Mouse (Mus musculus): ENCODE data around the gene Psmd11. TPM values are rescaled to one million over a fixed set of nuclear protein-coding genes. Genes with fewer than 3 reads are reported as not detected.
"Not testable (repeated sequence)": the region's sequence is repeated elsewhere in the genome, so short reads cannot be mapped to it uniquely, and the experiment has no call there.

Gene Psmd11
- total RNA-seq (2022): 100 to 1,000 TPM in 1 of 4 experiments, 10 to 100 TPM in 3; 93.9 to 105 (median 97.8) TPM

GRCm38 (mm10) chr11:80428381-80429008, at the start of gene Psmd11:
TSS of gene Psmd11 (plus strand) at chr11:80428615.
- peak; percentile 76 to 97 for DNase-seq (ENCODE audit: low spot score in 2 of 2)

DNA sequence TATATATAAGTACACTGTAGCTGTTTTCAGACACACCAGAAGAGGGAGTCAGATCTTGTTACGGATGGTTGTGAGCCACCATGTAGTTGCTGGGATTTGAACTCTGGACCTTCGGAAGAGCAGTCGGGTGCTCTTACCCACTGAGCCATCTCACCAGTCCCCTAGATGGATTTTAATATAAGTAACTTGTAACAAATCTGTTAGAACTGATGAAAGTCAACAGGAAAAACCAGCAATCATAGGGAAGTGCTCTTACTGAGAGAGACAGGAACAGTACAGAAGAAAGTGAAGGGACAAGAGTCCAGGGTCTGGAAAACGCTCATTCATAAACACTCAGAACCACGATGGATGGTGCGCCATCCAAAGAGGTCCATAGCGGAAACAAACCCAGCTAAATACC, 49.2 kb upstream of the Psmd11 start:
- DNase-seq (ENCODE audit: low spot score in 2 of 2): not testable (repeated sequence)

- DNase-seq (ENCODE audit: low spot score in 2 of 2): peak in 1 of 2 experiments; percentile 28
These were observed 45.8 kb upstream of the Psmd11 start for GRCm38 (mm10) chr11:80382626-80383018.

DNA sequence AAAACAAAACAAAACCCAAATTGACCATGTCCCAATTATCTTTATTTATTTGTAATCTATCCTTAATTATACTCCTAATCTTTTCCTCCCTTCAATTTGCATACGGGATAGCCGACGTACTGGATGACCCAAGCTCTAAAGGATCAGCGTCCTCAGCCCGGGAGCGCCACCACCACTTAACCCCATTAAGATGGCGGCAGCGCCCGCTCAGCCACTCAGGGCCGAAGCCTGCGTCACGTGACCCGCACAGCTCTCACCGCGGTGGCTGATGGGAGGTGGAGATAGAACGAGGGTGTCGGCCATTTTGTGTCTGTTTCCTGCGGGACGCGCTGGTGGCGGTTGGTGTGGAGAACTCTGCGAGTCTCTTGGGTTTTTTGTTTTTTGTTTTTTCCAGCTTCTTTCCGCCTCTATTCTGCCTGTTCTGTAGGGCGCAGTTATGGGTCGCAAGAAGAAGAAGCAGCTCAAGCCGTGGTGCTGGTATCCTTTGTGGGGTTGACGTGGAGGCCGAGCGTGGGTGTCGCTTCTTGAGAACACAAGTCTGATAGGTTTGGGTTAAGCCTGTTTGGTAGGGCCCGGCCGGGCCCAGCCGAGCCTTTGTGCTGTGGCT, 45.3 kb upstream of the Psmd11 start, which contains the start of gene Zfp207:
Zfp207 (plus strand) TSS at position 261 of the 607 bp plus-strand sequence.
- peak; percentile 94 to 95 for DNase-seq (ENCODE audit: low spot score in 2 of 2)

GRCm38 (mm10) chr11:80383626-80384046, 44.8 kb upstream of the Psmd11 start:
- no peak for DNase-seq (ENCODE audit: low spot score in 2 of 2)

DNA sequence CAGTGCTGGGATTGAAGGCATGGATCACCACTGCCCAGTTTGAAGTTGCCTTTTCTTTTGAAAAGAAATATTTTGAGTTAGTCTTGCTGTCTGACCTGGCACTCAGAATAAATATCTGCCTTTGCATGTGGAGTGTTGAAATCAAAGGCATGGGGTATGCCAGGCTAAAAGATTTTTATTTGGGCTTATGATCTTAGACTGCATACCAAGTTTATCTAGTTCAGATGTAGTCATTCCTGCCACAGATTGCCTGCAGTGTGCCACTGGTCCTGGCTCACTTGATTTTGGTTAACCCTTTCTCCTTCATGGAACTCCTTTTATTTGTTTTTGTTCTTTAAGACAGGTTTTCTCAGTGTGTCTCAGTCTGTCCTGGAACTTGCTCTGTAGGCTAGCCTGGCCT, 44.0 kb upstream of the Psmd11 start:
- no peak for DNase-seq (ENCODE audit: low spot score in 2 of 2)

DNA sequence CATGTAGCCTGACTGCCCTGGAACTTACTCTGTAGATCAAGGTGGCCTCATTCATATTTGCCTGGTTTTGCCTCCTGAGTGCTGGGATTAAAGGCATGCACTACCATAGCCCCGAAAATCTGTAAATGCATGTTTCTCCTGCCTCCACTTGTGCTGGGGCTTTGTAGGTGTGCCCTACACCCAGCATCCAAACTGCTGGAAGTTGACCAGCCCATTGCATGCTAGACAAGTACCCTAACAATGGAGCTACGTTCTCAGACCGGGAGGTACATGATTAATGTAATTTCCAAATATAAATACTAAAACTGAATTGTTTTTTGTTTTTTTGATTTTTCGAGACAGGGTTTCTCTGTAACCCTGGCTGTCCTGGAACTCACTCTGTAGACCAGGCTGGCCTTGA, 43.4 kb upstream of the Psmd11 start:
- DNase-seq (ENCODE audit: low spot score in 2 of 2): no peak

- no peak for DNase-seq (ENCODE audit: low spot score in 2 of 2)
These were observed 41.6 kb upstream of the Psmd11 start for GRCm38 (mm10) chr11:80386790-80387189.

DNA sequence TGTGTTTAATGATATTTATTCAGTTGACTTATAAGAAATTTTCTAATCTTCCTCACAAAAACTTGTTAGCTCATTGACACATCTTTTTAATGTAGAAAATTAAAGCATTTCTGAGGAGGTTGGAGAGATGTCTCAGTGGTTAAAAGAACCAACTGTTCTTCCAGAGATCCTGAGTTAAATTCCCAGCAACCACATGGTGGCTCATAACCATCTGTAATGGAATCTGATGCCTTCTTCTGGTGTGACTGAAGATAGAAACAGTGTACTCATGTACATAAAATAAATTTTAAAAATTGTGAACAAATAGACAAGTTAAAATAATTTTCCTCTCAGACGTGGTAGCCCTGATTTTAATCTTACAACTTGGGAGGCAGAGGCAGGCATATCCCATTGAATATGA, 38.5 kb upstream of the Psmd11 start:
- DNase-seq (ENCODE audit: low spot score in 2 of 2): no peak

DNA sequence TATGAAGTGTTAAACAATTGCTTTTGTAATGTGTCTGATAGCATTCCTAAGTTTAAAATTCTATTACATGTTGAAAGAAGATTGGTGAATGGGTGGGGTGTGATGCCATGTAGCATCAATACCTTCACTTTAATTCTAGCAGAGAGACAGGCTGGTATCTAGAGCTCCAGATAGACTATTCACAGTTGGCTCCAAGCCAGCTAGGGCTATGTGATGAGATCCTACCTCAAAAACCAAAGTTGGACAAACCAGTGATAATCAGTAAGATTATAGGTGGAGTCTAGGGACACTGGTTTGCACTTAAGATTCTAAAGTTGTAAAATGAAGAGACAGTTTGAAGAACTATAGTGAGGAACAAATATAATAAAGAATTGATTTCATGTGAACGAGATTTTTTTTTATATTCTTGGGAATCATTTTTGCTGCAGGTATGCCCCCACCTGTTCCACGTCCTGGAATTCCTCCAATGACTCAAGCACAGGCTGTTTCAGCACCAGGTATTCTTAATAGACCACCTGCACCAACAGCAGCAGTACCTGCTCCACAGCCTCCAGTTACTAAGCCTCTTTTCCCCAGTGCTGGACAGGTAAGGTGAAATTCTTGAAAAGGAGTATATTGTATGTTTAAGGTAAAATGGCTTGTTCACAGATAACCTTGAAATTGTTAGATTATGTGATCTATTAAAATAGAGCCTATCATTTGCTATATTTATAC, 36.9 kb upstream of the Psmd11 start:
- no peak for DNase-seq (ENCODE audit: low spot score in 2 of 2)

DNA sequence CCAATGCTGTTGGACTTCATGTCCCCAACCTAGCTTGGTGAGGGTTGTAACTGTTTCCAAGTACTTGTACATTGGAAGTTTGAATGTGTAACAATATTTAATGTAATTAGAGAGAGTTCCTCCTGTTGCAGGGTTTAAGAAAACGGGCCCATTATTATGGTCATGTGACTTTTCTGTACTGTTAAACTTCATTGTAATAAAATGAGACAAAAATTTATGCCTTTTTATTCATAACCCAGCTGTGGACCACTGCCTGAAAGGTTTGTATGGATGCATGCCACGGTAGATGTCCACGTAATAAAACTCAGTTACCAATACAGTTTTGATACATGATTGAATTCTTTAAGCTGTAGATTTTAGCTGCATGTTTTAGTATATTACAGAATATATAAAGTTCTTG, 32.5 kb upstream of the Psmd11 start:
- DNase-seq (ENCODE audit: low spot score in 2 of 2): no peak

DNA sequence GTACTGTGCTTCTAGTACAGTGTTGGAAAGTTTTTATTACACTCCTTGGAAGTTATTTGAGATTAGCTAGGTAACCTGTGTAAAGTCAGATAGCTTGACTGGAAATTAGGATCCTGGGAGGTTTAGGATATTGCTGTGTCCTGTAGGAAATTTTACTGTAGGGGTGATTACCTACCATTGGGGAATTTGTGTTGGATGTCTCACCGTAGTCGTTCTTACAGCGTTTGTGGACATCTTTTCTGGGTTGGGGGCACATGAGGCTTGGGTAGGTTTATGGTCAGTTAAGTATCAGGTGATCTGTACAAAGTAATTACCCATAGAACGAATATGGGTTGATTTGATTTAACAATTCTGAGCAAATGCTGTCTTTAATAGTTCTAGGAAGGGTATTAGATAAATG, 31.8 kb upstream of the Psmd11 start:
- no peak for DNase-seq (ENCODE audit: low spot score in 2 of 2)

GRCm38 (mm10) chr11:80407878-80408277, 20.5 kb upstream of the Psmd11 start:
- DNase-seq (ENCODE audit: low spot score in 2 of 2): not testable (repeated sequence)

DNA sequence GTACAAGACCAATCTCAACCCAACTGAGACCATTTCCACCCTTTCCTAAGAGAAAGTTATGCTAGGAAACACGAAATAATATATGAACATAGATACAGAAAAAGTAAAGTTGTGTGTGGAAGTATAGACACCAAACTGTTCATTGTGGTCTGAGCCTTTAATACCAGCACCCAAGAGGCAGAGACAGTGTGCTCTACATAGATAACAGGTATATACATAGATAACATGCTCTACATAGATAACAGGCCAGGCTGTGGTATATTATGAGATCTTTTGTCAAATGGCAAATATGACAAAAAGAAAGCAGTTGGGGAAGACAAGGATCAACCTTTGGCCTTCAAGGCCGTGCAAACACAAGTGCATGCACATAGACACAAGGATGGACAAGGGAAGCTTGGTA, 18.0 kb upstream of the Psmd11 start:
- no peak for DNase-seq (ENCODE audit: low spot score in 2 of 2)

DNA sequence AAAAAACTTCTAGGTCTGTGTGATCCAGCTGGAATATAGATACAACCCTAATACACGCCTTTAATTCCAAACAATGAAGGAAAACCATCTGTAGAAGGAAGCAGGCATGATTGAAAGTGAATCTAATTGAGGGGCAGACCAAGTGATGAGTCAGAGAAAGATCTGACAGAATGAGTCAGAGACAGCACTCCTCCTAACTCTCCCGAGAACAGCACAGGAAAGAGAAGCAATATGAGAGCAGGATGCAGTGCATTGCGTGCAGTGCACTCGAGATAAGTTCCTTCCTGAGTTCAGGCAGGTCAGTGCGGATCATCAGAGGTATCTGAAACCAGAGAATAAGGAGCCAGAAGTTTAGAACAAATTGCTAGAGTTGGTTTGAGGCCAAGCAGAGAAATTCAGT, 11.3 kb upstream of the Psmd11 start:
- DNase-seq (ENCODE audit: low spot score in 2 of 2): no peak

- DNase-seq (ENCODE audit: low spot score in 2 of 2): no peak
These were observed 8.7 kb upstream of the Psmd11 start for GRCm38 (mm10) chr11:80419743-80420142.

DNA sequence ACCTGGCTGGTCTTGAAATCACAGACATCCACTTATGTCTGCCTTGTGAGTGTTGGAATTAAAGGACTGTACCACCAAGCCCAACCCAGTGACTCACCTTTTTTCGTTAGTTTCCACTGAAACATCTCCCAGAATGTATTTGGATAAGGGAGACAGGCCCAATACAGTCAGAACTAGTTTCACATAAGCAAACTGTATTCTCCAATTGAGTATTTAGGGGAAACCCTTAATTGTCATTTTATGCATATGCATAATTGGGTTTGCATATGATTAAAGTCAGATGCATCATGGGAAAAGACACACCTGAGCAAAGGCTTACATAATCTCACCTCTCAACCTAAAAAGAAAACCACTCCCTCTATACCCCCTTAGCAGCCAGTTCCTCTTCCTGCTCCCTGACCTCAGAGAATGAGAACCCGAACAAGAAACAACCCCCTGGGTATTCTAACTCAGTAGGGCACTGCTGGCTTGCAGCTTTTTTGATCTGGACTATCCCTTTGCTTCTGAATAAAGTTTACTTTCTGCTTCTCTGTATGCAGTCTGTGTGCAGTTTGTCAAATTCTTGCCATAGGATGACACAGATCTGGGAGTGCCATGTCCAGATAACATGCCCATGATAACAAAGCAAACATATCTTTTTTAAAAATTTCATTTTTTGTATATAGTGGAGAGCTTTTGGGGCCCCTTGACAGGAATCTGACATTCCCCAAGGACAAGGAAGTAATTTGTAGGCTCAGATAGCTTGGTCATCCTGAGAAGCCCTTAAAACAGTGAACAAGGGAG, 8.0 kb upstream of the Psmd11 start:
- DNase-seq (ENCODE audit: low spot score in 2 of 2): no peak

DNA sequence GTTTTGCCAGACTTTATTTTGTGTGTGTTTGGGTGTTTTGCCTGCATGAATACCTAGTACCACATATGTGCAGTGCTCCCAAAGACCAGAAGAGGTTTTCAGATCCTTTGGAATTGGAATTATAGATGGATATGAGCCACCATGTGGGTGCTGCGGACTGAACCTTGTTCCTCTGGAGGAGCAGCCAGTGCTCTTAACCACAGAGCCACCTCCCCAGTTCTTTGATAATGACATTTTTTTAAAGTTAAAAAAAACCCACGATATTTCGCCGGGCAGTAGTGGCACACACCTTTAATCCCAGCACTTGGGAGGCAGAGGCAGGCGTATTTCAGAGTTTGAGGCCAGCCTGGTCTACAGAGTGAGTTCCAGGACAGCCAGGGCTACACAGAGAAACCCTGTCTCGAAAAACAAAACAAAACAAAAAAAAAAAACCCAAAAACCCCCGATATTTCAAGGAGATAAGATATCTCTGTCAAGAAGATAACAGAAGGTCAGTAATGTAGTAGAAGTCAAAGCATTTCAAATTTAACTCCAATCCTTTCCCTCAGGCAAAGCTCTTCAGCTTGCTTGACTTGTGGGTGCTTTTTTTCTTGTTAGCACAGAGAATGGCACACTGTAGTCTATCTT, 6.9 kb upstream of the Psmd11 start:
- DNase-seq (ENCODE audit: low spot score in 2 of 2): no peak

- no peak for DNase-seq (ENCODE audit: low spot score in 2 of 2)
These were observed 3.7 kb upstream of the Psmd11 start for GRCm38 (mm10) chr11:80424691-80425090.

- DNase-seq (ENCODE audit: low spot score in 2 of 2): no peak
These were observed 3.1 kb upstream of the Psmd11 start for GRCm38 (mm10) chr11:80425247-80425778.

Data from left cerebral cortex, adult 8-10 months (tissue).